In genomic region chr12:101015165-101015560, GRCm38 (mm10) we compare ENCODE assay signal across 12 mouse cellular contexts. TPM values are rescaled to one million over a fixed set of nuclear protein-coding genes. Genes with fewer than 3 reads are reported as not detected.
A peak's percentile ranks its signal among the peaks of the same experiment; 100 is the strongest.
DNase-seq lines count a peak whose midpoint lies in the region; ATAC-seq and TF ChIP-seq lines count a peak whose summit lies in the region.
"Had no signal": no experiment of that assay in that cellular context is flagged by ENCODE, and none has a peak within 500 bp of the region (broad histone marks: within the 10 kb centered on the region; RNA-seq: fewer than 3 reads in every experiment).

No protein-coding gene starts in this region.

- no peak overlapping the region for H3K4me3 ChIP-seq in forebrain, embryonic 13.5 days
- H3K4me3 ChIP-seq in forebrain, postnatal 0 days (ENCODE audit: low read depth, low read length), result no peak overlapping the region
- no peak overlapping the region for H3K4me3 ChIP-seq in embryonic facial prominence, embryonic 15.5 days (replicated peaks)
- H3K4me3 ChIP-seq in liver, embryonic 16.5 days (ENCODE audit: low read depth, low read length), result no peak overlapping the region
- H3K4me3 ChIP-seq: midbrain, embryonic 12.5 days had no signal

- H3K27me3 ChIP-seq in forebrain, embryonic 13.5 days, result no peaks in the 10 kb centered on the region
- H3K27me3 ChIP-seq in forebrain, postnatal 0 days (ENCODE audit: insufficient read depth, low read length), result no peaks in the 10 kb centered on the region
- peaks cover 5% of the 10 kb centered on the region; the same call in 1 of the 2 replicates for H3K27me3 ChIP-seq in embryonic facial prominence, embryonic 15.5 days
- no peaks in the 10 kb centered on the region for H3K27me3 ChIP-seq in liver, embryonic 16.5 days (ENCODE audit: control insufficient read depth, insufficient read depth, low read depth, low read length)
- H3K27me3 ChIP-seq: midbrain, embryonic 12.5 days had no signal

- H3K27ac ChIP-seq in forebrain, embryonic 13.5 days, result peak overlapping the region; percentile 65
- no peak overlapping the region for H3K27ac ChIP-seq in forebrain, postnatal 0 days (ENCODE audit: low read depth, low read length)
- H3K27ac ChIP-seq in embryonic facial prominence, embryonic 15.5 days (replicated peaks), result 0 out of 2 replicates have a peak overlapping the region, but pooled peaks have one; percentile 25
- peak overlapping the region; percentile 2; the same call in 1 of the 2 replicates for H3K27ac ChIP-seq in liver, embryonic 16.5 days (ENCODE audit: low read length)

- 85% methylated on average over 11 of the region's 11 CpGs for WGBS in forebrain, embryonic 13.5 days
- 72% methylated on average over 11 of the region's 11 CpGs for WGBS in forebrain, postnatal 0 days
- WGBS in embryonic facial prominence, embryonic 15.5 days, result 70% methylated on average over 11 of the region's 11 CpGs
- 33% methylated on average over 11 of the region's 11 CpGs for WGBS in liver, embryonic 16.5 days (ENCODE audit: insufficient replicate concordance)

- H3K4me2 ChIP-seq in forebrain, embryonic 13.5 days, result no peak overlapping the region
- H3K4me2 ChIP-seq in forebrain, postnatal 0 days (ENCODE audit: low read depth), result no peak overlapping the region
- H3K4me2 ChIP-seq in embryonic facial prominence, embryonic 15.5 days (replicated peaks), result no peak overlapping the region
- H3K4me2 ChIP-seq in liver, embryonic 16.5 days (ENCODE audit: low read depth, low read length), result peak overlapping the region; percentile 30; the same call in 1 of the 2 replicates
- H3K4me2 ChIP-seq: midbrain, embryonic 12.5 days had no signal

- H3K4me1 ChIP-seq in forebrain, embryonic 13.5 days, result peaks cover 86% of the 10 kb centered on the region
- H3K4me1 ChIP-seq in forebrain, postnatal 0 days (ENCODE audit: insufficient read depth), result peaks cover 20% of the 10 kb centered on the region; the same call in 1 of the 2 replicates
- H3K4me1 ChIP-seq in embryonic facial prominence, embryonic 15.5 days, result peaks cover 56% of the 10 kb centered on the region
- H3K4me1 ChIP-seq in liver, embryonic 16.5 days (ENCODE audit: control insufficient read depth, low read depth, low read length), result peaks cover 79% of the 10 kb centered on the region

- DNase-seq in forebrain, postnatal 0 days, result no peak
- peak; percentile 49 for DNase-seq in CD4-positive helper T cell, adult 2 months (ENCODE audit: low read depth, low spot score)
- DNase-seq in right cerebral cortex, adult 2 months (ENCODE audit: low spot score in 2 of 2), result no peak
- DNase-seq in embryo, embryonic 11 days, result no peak
- DNase-seq: cerebellum, adult 2 months; heart, postnatal 14 days; kidney, adult 18-20 months had no signal

- ATAC-seq in forebrain, embryonic 13.5 days, result no peak
- ATAC-seq in forebrain, postnatal 0 days, result no peak
- no peak for ATAC-seq in embryonic facial prominence, embryonic 15.5 days (ENCODE audit: insufficient number of reproducible peaks, low FRiP score, low TSS enrichment, low read depth)
- peak; percentile 55 for ATAC-seq in liver, embryonic 16.5 days (ENCODE audit: low read depth)
- no peak for ATAC-seq in inflammation-experienced regulatory T-cells, adult 6 months

- H3K9ac ChIP-seq in forebrain, embryonic 13.5 days, result no peak overlapping the region
- no peak overlapping the region for H3K9ac ChIP-seq in forebrain, postnatal 0 days
- no peak overlapping the region for H3K9ac ChIP-seq in embryonic facial prominence, embryonic 15.5 days
- H3K9ac ChIP-seq in liver, embryonic 16.5 days (ENCODE audit: low read depth, low read length), result peak overlapping the region; percentile 6; the same call in 1 of the 2 replicates
- H3K9ac ChIP-seq: midbrain, embryonic 12.5 days had no signal

- H3K9me3 ChIP-seq in forebrain, embryonic 13.5 days (replicated peaks), result no peaks in the 10 kb centered on the region
- no peaks in the 10 kb centered on the region for H3K9me3 ChIP-seq in forebrain, postnatal 0 days (ENCODE audit: low read length)
- no peaks in the 10 kb centered on the region for H3K9me3 ChIP-seq in embryonic facial prominence, embryonic 15.5 days (replicated peaks)
- H3K9me3 ChIP-seq in liver, embryonic 16.5 days (replicated peaks; ENCODE audit: control insufficient read depth, low read length), result no peaks in the 10 kb centered on the region
- H3K9me3 ChIP-seq: midbrain, embryonic 12.5 days had no signal

- H3K36me3 ChIP-seq in forebrain, embryonic 13.5 days (ENCODE audit: poor library complexity, severe bottlenecking), result peaks cover 6% of the 10 kb centered on the region
- H3K36me3 ChIP-seq in forebrain, postnatal 0 days (ENCODE audit: insufficient read depth), result no peaks in the 10 kb centered on the region
- no peaks in the 10 kb centered on the region for H3K36me3 ChIP-seq in embryonic facial prominence, embryonic 15.5 days
- no peaks in the 10 kb centered on the region for H3K36me3 ChIP-seq in liver, embryonic 16.5 days (ENCODE audit: control insufficient read depth, insufficient read depth)

- TF ChIP-seq CTCF in forebrain, postnatal 0 days (IDR thresholded peaks at IDR 0.05; ENCODE audit: low read depth), result no peak

RNA-seq across cellular contexts. Expression of gene Ccdc88c, which starts 13.7 kb away (rescaled TPM):
- 20.7 and 21.4 TPM in 2 replicates for polyA plus RNA-seq in forebrain, embryonic 13.5 days (2015; fragmentation: Nextera tagmentation; extraction: Ambion mirVana)
- total RNA-seq in forebrain, postnatal 0 days (2014; rRNA removed), result 31.3 and 31.5 TPM in 2 replicates
- 12.4 and 14.6 TPM in 2 replicates for polyA plus RNA-seq in forebrain, postnatal 0 days (2015; fragmentation: Nextera tagmentation; extraction: Ambion mirVana)
- 6.7 and 7.3 TPM in 2 replicates for polyA plus RNA-seq in embryonic facial prominence, embryonic 15.5 days (2015; fragmentation: Nextera tagmentation; extraction: Ambion mirVana)
- 5.9 and 6.1 TPM in 2 replicates for polyA plus RNA-seq in liver, embryonic 16.5 days (2015; fragmentation: Nextera tagmentation; extraction: Ambion mirVana)
- polyA plus RNA-seq in inflammation-experienced regulatory T-cells, adult 6 months (2017; shearing (Covaris generic)), result 10 to 100 TPM; 65.8 to 96.2 (median 95.7) TPM
